Mouse (Mus musculus) kidney, embryonic 14.5 days (tissue): ENCODE measurements around the gene Rxrg. TPM values are rescaled to one million over a fixed set of nuclear protein-coding genes. Genes with fewer than 3 reads are reported as not detected.
A peak's percentile ranks its signal among the peaks of the same experiment; 100 is the strongest.

ENCODE experiments used
- ATAC-seq: fragments of 200-750 bp; cut with Nextera tagmentation; 2 replicates; pipeline ENCODE4 v1.8.0; 2017; ENCODE audit warnings: moderate number of reproducible peaks, mild to moderate bottlenecking, moderate TSS enrichment, moderate library complexity; ENCODE audit not compliant: low FRiP score, low TSS enrichment
- H3K27ac ChIP-seq: fragments of 300-500 bp; sonication (generic); 2 replicates; pipeline ENCODE4 v1.5.1; 2014; ENCODE audit warnings: low read depth, mild to moderate bottlenecking, low read length, moderate library complexity, mixed read lengths
- H3K27me3 ChIP-seq: fragments of 300-500 bp; sonication (generic); 2 replicates; pipeline ENCODE4 v1.6.1; 2014; ENCODE audit warnings: mild to moderate bottlenecking, low read length; ENCODE audit not compliant: control insufficient read depth, insufficient read depth
- H3K36me3 ChIP-seq: fragments of 300-500 bp; sonication (generic); 2 replicates; pipeline ENCODE4 v1.6.1; 2014; ENCODE audit warnings: low read length, mixed read lengths; ENCODE audit not compliant: control insufficient read depth, insufficient read depth
- H3K4me1 ChIP-seq: fragments of 300-500 bp; sonication (generic); 2 replicates; pipeline ENCODE4 v1.6.1; 2014; ENCODE audit warnings: low read length, mixed read lengths; ENCODE audit not compliant: control insufficient read depth, insufficient read depth
- H3K4me2 ChIP-seq: fragments of 300-500 bp; sonication (generic); replicated peaks from 2 replicates; pipeline ENCODE4 v1.6.1; 2014; ENCODE audit warnings: low read depth, mild to moderate bottlenecking, low read length
- H3K4me3 ChIP-seq: fragments of 300-500 bp; sonication (generic); 2 replicates; pipeline ENCODE4 v1.5.1; 2014; ENCODE audit warnings: mild to moderate bottlenecking, low read length
- H3K9ac ChIP-seq: fragments of 300-500 bp; sonication (generic); 2 replicates; pipeline ENCODE4 v1.6.1; 2014; ENCODE audit warnings: low read depth, mild to moderate bottlenecking, low read length, moderate library complexity
- H3K9me3 ChIP-seq: fragments of 300-500 bp; sonication (generic); 2 replicates; pipeline ENCODE4 v1.6.1; 2016; ENCODE audit warnings: low read length; ENCODE audit not compliant: control insufficient read depth
- WGBS: fragments of 180-500 bp; shearing (Covaris S2); extraction: QIAGEN DNeasy Blood & Tissue Kit; methylation state at CpG from one replicate; pipeline ENCODE4 v1.1.7; 2014; 5-methylcytosine and 5-hydroxymethylcytosine counted together
- polyA plus RNA-seq: library from polyadenylated mRNA; unstranded; fragments of >200 nt; fragmentation: Nextera tagmentation; extraction: Ambion mirVana; gene quantifications from 2 replicates; pipeline ENCODE4 v1.2.1, GENCODE M21; 2014

The Rxrg gene
- polyA plus RNA-seq, 1 experiment from 2014 or later: 3.2 TPM

GRCm38 (mm10) chr1:167635702-167636101 lies 37.5 kb downstream of the Rxrg start:
- H3K9ac ChIP-seq: no peak overlapping the region
- no peaks in the 10 kb centered on the region for H3K9me3 ChIP-seq
- H3K27me3 ChIP-seq: no peaks in the 10 kb centered on the region
- no peak overlapping the region for H3K4me2 ChIP-seq
- H3K4me3 ChIP-seq: no peak overlapping the region
- 56% methylated on average over 12 of the region's 12 CpGs for WGBS
- no peak for ATAC-seq
- no peak overlapping the region for H3K27ac ChIP-seq
- H3K4me1 ChIP-seq: no peaks in the 10 kb centered on the region
- no peaks in the 10 kb centered on the region for H3K36me3 ChIP-seq

- Histone ChIP-seq H3K4me1 (no peaks in the 10 kb centered on the region), H3K9ac (no peak overlapping the region), H3K36me3 (no peaks in the 10 kb centered on the region), H3K9me3 (no peaks in the 10 kb centered on the region), H3K4me2 (no peak overlapping the region), H3K27me3 (no peaks in the 10 kb centered on the region), H3K4me3 (no peak overlapping the region), H3K27ac (no peak overlapping the region)
- 19% methylated on average over 3 of the region's 3 CpGs for WGBS
- ATAC-seq: peak; percentile 61; the same call in 1 of the 2 replicates
These were observed 38.8 kb downstream of the Rxrg start for GRCm38 (mm10) chr1:167636948-167637347.

GRCm38 (mm10) chr1:167638053-167638452 lies 39.9 kb downstream of the Rxrg start:
- H3K27ac ChIP-seq: no peak overlapping the region
- no peaks in the 10 kb centered on the region for H3K4me1 ChIP-seq
- no peaks in the 10 kb centered on the region for H3K9me3 ChIP-seq
- no peak overlapping the region for H3K4me2 ChIP-seq
- ATAC-seq: no peak
- no peak overlapping the region for H3K9ac ChIP-seq
- 52% methylated on average over 13 of the region's 13 CpGs for WGBS
- no peaks in the 10 kb centered on the region for H3K36me3 ChIP-seq
- no peak overlapping the region for H3K4me3 ChIP-seq
- no peaks in the 10 kb centered on the region for H3K27me3 ChIP-seq

GRCm38 (mm10) chr1:167638901-167639300 lies 40.7 kb downstream of the Rxrg start:
- Histone ChIP-seq H3K27ac (no peak overlapping the region), H3K4me3 (no peak overlapping the region), H3K9ac (no peak overlapping the region), H3K9me3 (peaks cover 3% of the 10 kb centered on the region; the same call in 1 of the 2 replicates), H3K27me3 (no peaks in the 10 kb centered on the region), H3K4me2 (no peak overlapping the region), H3K36me3 (no peaks in the 10 kb centered on the region), H3K4me1 (no peaks in the 10 kb centered on the region)
- ATAC-seq: no peak
- WGBS: 83% methylated on average over 9 of the region's 9 CpGs

- Histone ChIP-seq H3K4me3 (no peak overlapping the region), H3K27me3 (no peaks in the 10 kb centered on the region), H3K9me3 (peaks cover 3% of the 10 kb centered on the region; the same call in 1 of the 2 replicates), H3K9ac (no peak overlapping the region), H3K4me1 (no peaks in the 10 kb centered on the region), H3K36me3 (no peaks in the 10 kb centered on the region), H3K27ac (no peak overlapping the region), H3K4me2 (no peak overlapping the region)
- peak; percentile 83 for ATAC-seq
- 17% methylated on average over 16 of the region's 16 CpGs for WGBS
These were observed 46.8 kb downstream of the Rxrg start for GRCm38 (mm10) chr1:167644866-167645537.

GRCm38 (mm10) chr1:167648670-167649069 lies 50.5 kb downstream of the Rxrg start:
- WGBS: 77% methylated on average over 3 of the region's 3 CpGs
- no peak for ATAC-seq

GRCm38 (mm10) chr1:167649122-167649633 lies 51.0 kb downstream of the Rxrg start:
- ATAC-seq: no peak
- Histone ChIP-seq H3K9ac (no peak overlapping the region), H3K27me3 (no peaks in the 10 kb centered on the region), H3K4me3 (no peak overlapping the region), H3K27ac (no peak overlapping the region), H3K36me3 (no peaks in the 10 kb centered on the region), H3K4me1 (no peaks in the 10 kb centered on the region), H3K9me3 (no peaks in the 10 kb centered on the region), H3K4me2 (no peak overlapping the region)
- 78% methylated on average over 11 of the region's 11 CpGs for WGBS

More at GRCm38 (mm10) chr1:167648670-167649069, 50.5 kb downstream of the Rxrg start:
- Histone ChIP-seq H3K4me3 (no peak overlapping the region), H3K36me3 (no peaks in the 10 kb centered on the region), H3K4me2 (no peak overlapping the region), H3K27me3 (no peaks in the 10 kb centered on the region), H3K27ac (no peak overlapping the region), H3K4me1 (no peaks in the 10 kb centered on the region), H3K9me3 (no peaks in the 10 kb centered on the region; the same call in 1 of the 2 replicates), H3K9ac (no peak overlapping the region)

GRCm38 (mm10) chr1:167652336-167652735 lies 54.2 kb downstream of the Rxrg start:
- H3K4me1 ChIP-seq: no peaks in the 10 kb centered on the region
- H3K4me2 ChIP-seq: no peak overlapping the region
- H3K27ac ChIP-seq: no peak overlapping the region
- no peak overlapping the region for H3K4me3 ChIP-seq
- H3K36me3 ChIP-seq: no peaks in the 10 kb centered on the region
- H3K27me3 ChIP-seq: 0 out of 2 replicates have a peak, but pooled peaks cover 2% of the 10 kb centered on the region
- no peak for ATAC-seq
- no peaks in the 10 kb centered on the region for H3K9me3 ChIP-seq
- 81% methylated on average over 2 of the region's 2 CpGs for WGBS
- H3K9ac ChIP-seq: no peak overlapping the region

- ATAC-seq: no peak
These were observed 60.9 kb downstream of the Rxrg start for GRCm38 (mm10) chr1:167659065-167659464.

More at GRCm38 (mm10) chr1:167659065-167659464, 60.9 kb downstream of the Rxrg start:
- Histone ChIP-seq H3K9me3 (no peaks in the 10 kb centered on the region), H3K36me3 (no peaks in the 10 kb centered on the region), H3K4me1 (0 out of 2 replicates have a peak, but pooled peaks cover 3% of the 10 kb centered on the region), H3K9ac (no peak overlapping the region), H3K4me3 (no peak overlapping the region), H3K27me3 (peaks cover 42% of the 10 kb centered on the region), H3K27ac (no peak overlapping the region), H3K4me2 (no peak overlapping the region)
- 95% methylated on average over 3 of the region's 3 CpGs for WGBS
